Mouse (Mus musculus) bone marrow macrophage, adult 2 months (primary cell): Measurements from ENCODE around the gene Nup37.

Experiments
- CTCF ChIP-seq: IDR thresholded peaks from 2 replicates; pipeline ENCODE4 v1.5.1; 2012; ENCODE audit warnings: low read depth, mild to moderate bottlenecking, low read length, moderate library complexity
- POLR2A ChIP-seq: IDR thresholded peaks from 2 replicates; pipeline ENCODE4 v1.6.1; 2012; ENCODE audit warnings: mild to moderate bottlenecking, low read depth, low read length, borderline replicate concordance

DNA sequence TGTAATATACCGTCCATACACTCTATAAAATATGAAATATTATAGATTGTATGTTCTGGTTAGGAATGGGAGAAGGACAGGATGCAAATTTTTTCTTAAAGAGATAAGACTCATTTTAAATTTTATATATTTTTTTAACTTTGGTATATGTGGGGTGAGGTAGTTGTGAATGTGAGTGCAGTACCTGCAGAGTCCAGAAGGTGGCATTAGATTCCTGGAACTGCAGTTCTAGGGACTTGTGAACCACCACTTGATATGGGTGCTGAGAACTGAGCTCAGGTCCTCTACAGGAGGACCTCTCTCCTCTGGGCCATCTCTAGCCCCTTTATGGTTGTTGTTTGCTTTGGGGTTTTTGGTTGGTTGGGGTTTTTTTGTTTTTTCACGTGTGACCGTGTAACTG is 19.4 kb downstream of the Nup37 start:
- TF ChIP-seq POLR2A: no peak
- TF ChIP-seq CTCF: peak; percentile 38; the same call in 1 of the 2 replicates
